Mouse (Mus musculus): ENCODE data around the gene Scrn3.

Gene Scrn3

GRCm38 (mm10) chr2:73312152-73313116, at the start of gene Scrn3, which contains the start of gene Cir1:
Scrn3 (plus strand) TSS chr2:73312601.
Cir1 (minus strand) TSS chr2:73312701.
- DNase-seq (ENCODE audit: low read depth in 2 of 2, low spot score in 2 of 2) = peak; percentile 91 to 92

- no peak for DNase-seq (ENCODE audit: low read depth in 2 of 2, low spot score in 2 of 2)
Measured at GRCm38 (mm10) chr2:73263172-73263765, 49.1 kb upstream of the Scrn3 start.

- DNase-seq (ENCODE audit: low read depth in 2 of 2, low spot score in 2 of 2) = no peak
Measured at GRCm38 (mm10) chr2:73263794-73264610, 48.4 kb upstream of the Scrn3 start.

GRCm38 (mm10) chr2:73264611-73265195, 47.7 kb upstream of the Scrn3 start:
- no peak for DNase-seq (ENCODE audit: low read depth in 2 of 2, low spot score in 2 of 2)

GRCm38 (mm10) chr2:73266011-73266410, 46.4 kb upstream of the Scrn3 start:
- no peak for DNase-seq (ENCODE audit: low read depth in 2 of 2, low spot score in 2 of 2)

- no peak for DNase-seq (ENCODE audit: low read depth in 2 of 2, low spot score in 2 of 2)
Measured at GRCm38 (mm10) chr2:73266623-73267022, 45.8 kb upstream of the Scrn3 start.

GRCm38 (mm10) chr2:73267231-73267630, 45.2 kb upstream of the Scrn3 start:
- no peak for DNase-seq (ENCODE audit: low read depth in 2 of 2, low spot score in 2 of 2)

GRCm38 (mm10) chr2:73267818-73268217, 44.6 kb upstream of the Scrn3 start:
- DNase-seq (ENCODE audit: low read depth in 2 of 2, low spot score in 2 of 2) = no peak

- no peak for DNase-seq (ENCODE audit: low read depth in 2 of 2, low spot score in 2 of 2)
Measured at GRCm38 (mm10) chr2:73268281-73268680, 44.1 kb upstream of the Scrn3 start.

- DNase-seq (ENCODE audit: low read depth in 2 of 2, low spot score in 2 of 2) = no peak
Measured at GRCm38 (mm10) chr2:73268836-73269395, 43.5 kb upstream of the Scrn3 start.

GRCm38 (mm10) chr2:73269666-73270065, 42.7 kb upstream of the Scrn3 start:
- DNase-seq (ENCODE audit: low read depth in 2 of 2, low spot score in 2 of 2) = no peak

- DNase-seq (ENCODE audit: low read depth in 2 of 2, low spot score in 2 of 2) = peak in 1 of 2 experiments; percentile 48
Measured at GRCm38 (mm10) chr2:73270071-73270592, 42.3 kb upstream of the Scrn3 start.

- DNase-seq (ENCODE audit: low read depth in 2 of 2, low spot score in 2 of 2) = peak in 1 of 2 experiments; percentile 26
Measured at GRCm38 (mm10) chr2:73270593-73271458, 41.6 kb upstream of the Scrn3 start.

GRCm38 (mm10) chr2:73271459-73272161, 40.8 kb upstream of the Scrn3 start, which contains the start of gene Sp9:
Sp9 (plus strand) TSS chr2:73271925.
- no peak for DNase-seq (ENCODE audit: low read depth in 2 of 2, low spot score in 2 of 2)

- no peak for DNase-seq (ENCODE audit: low read depth in 2 of 2, low spot score in 2 of 2)
Measured at GRCm38 (mm10) chr2:73272351-73273248, 39.8 kb upstream of the Scrn3 start.

- no peak for DNase-seq (ENCODE audit: low read depth in 2 of 2, low spot score in 2 of 2)
Measured at GRCm38 (mm10) chr2:73273249-73274118, 38.9 kb upstream of the Scrn3 start.

All from CD8-positive naive resting alpha-beta T cell, adult 2 months (primary cell).